Mouse (Mus musculus) fibroblast of lung, adult 2 months (primary cell): ENCODE data around the gene Gm45753.
"Not testable (repeated sequence)": the region's sequence is repeated elsewhere in the genome, so short reads cannot be mapped to it uniquely, and the experiment has no call there.

Experiments
- DNase-seq: peaks from one replicate; pipeline ENCODE4 v3.0.0-alpha.2; 2011; ENCODE audit warnings: low read depth

The Gm45753 gene

DNA sequence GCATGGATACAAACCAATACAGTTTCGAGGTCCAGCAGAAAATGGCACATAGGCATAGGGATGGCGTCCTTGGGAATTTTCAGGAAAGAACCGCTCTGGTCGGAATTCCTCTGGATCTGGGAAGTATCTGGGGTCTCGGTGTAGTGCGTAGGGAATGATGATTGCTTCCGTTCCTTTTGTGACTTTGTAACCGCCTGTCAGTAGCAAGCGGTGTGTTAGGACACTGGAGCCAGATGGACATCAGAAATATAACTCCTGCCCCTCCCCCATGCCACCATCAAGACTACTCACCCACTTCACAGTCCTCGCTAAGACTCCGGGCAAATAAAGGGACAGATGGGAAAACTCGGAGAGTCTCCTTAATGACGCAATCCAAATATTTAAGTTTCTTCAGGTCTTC, at the start of gene Gm45753:
Gene Gm45753, minus strand, starts transcription at position 101 of the 400 bp plus-strand sequence.
- no peak for DNase-seq

DNA sequence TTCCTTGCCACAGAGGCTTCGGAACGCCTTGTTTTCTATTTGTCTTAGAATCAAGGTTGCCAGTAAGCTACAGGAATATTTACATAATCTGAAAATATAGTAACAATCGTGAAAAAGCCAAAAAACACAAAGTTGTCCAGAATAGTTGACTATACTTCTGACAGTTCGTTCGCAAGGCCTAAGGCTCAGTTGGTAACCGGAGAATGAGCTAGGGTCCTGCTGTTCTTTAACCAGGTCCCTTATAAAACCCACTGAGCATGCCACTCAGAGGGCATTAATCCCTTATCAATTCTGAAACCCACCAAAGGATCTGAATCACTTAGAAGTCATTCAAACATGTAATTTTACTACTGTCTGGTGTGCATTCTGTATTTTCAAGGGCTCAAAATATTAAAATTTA, 47.5 kb upstream of the Gm45753 start:
- DNase-seq: no peak

DNA sequence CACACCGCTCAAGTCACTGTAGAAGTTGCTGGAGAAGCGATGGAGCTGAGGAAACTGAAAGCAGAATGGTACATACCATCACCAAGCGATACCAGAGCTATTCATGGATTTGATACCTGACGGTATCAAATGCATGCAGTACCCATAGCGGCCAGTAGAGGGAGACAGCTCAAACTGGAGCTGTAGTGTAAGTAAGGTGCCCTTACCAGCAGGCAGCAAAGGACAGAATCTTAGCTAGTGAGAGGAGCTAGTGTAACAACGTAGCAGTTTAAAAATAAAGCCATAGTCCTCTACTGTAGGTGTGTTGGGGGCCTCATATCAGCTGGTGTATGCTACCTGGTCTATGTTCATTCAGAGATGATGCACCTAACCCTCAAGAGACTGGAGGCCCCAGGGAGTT, 36.8 kb upstream of the Gm45753 start:
- DNase-seq: no peak

DNA sequence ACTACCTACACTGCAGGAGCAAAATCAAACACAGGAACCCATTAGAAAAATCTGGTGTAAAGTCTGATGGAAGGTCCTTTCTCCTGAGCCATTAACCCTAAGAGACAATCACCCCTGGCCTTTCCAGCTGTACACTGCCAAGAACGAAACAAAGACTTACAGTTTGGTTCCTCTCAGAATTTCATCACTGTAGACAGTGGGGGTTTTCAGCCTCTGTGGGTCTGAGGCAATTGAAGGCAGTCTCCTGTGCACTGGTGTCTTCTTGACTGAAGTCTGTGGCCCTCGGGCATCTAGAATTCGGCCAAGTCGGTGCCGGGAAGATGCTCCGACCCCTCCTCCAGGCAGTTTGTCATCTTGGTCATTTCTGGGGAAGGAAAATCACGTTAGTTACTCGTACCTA, 36.0 kb upstream of the Gm45753 start:
- DNase-seq: no peak

DNA sequence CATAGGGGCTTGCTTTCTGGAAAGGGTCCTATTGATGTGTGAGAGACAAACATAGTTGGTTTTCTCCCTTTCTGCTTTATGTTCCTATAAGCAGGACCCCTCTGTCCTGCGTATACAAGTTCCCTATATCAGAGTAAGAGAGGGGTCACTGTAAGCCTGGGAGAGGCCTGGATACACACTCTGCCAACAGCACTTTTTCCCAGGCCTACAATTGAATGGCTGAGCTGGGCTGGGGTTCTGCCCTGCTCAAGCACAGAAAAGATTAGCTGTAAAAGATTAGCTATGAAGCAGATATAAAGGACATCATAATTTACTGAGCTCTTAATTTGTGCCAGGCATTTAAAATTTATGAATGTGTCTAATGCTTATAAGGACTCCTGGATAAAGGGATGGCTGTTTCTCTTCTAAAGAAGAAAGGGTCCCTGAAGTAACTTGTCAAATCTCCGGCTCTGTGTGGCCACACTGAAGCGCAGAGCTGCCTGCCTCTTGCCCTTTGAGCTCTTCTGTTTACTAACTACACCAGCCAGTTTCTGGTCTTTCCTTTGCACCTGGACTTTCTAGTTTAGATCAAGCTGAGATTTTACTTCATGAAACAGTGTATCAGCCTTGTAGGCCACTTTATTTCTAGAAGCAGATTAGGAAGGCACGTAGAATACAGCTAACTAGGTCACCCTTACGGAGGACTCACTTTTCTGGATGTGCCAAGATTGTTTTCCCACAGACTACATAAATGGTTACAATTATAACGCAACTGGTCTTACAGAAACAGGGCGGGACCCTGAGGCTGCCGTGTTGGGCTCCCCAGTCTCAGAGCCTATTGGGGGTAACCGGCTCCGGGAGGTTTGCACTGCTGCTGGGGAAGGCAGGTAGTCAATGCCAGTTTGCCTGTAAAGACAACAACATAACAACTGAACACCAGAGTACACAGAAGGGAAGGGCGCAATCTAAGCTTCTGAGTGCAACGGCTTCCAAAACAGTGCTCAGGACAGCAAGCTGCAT, 33.7 kb upstream of the Gm45753 start:
- DNase-seq: no peak

DNA sequence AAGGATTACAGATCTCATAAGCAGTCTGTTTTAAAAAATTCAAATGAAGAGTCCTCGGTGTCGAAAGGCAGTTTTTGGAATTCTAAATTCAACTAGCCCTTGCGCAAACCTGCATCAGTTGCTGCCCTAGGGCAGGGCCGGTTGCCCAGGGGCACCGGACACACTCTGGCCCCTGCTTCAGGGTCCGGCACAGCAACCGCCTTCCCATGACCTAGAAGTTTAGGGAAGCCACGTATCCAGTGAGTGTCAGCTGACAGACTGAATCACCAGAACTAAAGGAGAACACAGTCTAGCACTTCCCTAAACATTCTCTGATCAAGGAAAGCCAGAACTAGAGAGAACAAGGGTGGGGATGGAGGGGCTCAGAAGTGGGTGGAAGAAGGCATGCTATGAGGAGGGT, 25.2 kb upstream of the Gm45753 start:
- DNase-seq: peak; percentile 46

DNA sequence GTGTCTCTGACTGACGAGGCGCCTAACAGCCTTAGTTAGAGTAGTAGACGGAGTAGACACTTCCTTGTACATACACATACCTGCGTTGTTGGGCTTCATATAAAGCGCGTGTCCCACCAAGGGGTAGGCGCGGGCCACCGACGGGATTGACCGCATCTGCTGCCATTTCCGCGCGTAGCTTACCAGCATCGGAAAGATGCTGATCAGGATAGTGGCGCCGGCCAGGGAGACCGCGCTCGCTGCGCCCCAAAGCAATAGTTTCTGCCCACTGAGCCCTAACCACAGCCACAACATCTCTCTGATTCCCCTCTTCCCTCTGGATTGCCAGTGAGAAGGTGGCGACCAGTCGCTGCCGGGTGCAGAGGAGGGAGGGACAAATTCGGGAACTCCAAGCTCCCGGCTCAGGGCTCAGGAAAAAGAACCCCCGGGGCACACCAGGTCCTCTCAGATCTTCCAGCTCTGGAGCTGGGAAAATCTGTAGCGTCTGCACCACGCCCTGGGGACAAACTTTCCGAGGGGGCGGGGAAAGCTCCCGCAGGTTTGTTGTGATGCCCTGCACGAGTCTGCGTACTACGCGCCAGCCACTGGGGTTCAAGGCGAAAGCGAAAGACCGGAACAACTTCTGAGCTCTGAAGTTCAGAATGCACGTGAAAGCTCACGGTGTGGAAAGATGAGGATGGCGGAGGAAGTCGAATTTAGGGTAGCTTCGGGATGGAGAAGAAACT, 24.6 kb upstream of the Gm45753 start, which contains the start of gene Cyp4v3:
Gene Cyp4v3, minus strand, starts transcription at position 532 of the 725 bp plus-strand sequence.
- peak; percentile 69 for DNase-seq

DNA sequence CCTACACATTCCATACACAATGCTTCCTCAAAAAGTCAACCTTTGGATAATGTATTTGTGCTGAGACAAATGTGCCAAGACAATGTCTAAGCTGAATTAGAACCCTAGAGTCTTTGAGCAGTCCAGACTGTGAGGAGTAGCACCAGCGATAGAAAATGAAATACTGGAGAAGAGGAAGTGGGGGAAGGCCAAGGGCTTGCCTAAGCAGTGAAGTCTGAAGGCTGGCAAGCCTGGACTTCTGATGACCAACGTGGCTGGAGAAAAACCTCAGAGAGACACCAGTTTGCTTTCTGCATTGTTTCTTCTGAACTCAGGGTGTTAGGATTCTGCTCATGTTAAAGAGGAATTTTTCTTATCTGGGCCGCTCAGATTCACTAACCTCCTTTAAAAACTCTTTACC, 22.6 kb upstream of the Gm45753 start:
- DNase-seq: no peak

DNA sequence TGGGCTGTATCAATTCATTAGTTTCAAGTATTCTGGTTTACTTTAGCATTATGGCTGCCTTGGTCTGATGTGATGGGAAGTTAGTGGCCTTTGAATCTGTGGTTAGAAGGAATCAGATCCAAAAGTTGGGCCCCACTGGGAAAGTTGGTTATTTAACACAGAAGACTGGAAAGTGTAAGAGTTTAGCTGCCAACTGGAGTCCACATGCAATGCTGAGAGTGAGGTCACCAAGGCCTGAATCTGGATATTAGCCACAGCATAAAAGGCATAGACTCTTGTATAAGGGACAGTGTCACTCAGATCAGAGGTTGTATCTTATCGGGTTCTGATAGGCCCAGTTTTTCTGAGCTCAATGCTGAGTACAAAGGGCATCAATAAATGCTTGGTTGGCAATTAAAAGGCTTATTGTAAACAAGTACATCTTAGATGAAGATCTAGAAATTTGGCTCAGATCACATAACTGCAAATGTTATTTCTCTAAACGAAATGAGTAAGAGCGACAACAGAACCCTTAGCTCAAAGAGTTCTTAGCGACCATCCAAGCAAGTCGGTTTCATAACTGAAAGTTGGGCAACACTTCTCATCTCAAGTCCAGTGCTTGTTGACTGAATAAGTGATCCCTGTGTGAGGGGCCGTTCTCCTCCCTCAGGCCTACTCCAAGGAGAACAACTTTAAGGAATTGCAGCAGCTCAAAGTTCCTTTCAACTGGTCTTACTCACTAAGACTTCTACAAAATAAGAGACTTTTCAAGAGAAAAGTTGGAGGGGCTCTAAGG, 21.1 kb upstream of the Gm45753 start:
- DNase-seq: peak; percentile 44

DNA sequence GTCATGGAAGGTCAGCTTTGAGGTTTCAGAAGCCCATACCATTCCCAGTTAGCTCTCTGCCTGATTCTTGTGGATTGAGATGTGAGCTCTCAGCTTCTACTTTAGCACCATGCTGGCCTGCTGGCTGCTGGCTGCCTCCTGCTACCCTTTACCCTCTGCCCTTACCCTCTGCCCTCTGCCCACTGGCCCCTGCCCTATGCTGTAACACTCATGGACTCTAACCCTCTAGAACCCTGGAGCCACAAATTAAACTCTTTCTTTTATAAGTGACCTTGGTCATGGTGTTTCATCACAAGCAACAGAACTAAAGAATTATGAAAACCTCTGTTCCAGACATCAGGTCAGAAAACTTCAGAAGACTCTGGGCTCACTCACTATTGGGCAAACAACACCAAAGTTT, 18.8 kb upstream of the Gm45753 start:
- not testable (repeated sequence) for DNase-seq

DNA sequence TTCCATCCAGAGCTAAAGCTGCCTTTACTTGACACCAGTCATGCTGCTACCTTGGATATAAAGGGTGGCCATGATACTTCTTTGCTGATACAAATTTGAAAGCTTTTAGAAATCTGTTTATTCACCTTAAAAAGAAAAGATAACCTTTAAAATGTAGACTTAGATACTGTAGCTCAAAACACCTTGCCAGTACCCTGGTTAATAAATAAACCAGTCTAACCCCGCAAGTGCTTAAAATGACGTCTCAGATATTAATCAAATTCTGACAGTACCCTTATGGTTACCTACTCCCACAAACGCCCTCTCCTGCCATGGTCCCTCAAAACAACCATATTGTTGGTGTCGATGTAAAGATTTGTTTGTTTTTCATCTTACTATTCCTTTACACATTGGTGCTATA, 15.9 kb upstream of the Gm45753 start:
- DNase-seq: no peak

DNA sequence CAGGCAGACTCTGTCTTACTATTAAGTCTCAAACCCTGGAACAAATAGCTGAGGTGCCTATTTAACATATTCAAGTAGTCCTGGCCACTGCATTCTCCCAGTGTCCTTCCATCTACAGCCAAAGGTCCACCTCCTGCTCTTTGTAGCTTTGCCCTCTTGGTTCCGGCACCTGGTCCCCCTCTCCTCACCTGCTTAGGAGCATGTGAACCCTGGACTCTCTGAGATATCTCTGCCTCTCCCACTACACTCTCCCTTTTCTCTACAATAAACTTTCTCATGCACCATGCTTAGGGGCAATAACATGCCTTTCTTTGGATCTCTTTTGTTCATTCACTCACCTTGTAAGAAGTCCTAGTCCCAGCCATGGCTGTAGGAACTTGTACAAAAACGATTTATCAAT, 13.1 kb upstream of the Gm45753 start:
- DNase-seq: no peak

DNA sequence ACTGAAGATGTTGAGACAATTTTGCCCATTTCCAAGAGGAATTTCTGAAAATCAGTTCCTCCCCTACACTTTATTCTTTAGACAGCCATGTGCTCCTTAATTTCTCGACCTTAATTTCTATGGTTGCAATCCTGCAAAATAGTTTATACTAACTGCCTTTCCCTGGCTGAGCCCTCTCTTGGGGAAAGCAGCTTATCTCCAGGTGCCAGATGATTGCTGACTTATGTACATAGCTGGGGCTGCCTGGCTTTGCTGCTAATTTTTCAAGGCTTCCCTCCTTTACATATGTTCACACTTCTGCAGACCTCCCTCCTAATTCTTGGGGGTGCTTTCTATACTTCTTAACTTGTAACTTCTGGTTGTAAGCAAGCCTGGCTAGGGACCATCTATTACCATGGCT, 12.7 kb upstream of the Gm45753 start:
- DNase-seq: no peak

DNA sequence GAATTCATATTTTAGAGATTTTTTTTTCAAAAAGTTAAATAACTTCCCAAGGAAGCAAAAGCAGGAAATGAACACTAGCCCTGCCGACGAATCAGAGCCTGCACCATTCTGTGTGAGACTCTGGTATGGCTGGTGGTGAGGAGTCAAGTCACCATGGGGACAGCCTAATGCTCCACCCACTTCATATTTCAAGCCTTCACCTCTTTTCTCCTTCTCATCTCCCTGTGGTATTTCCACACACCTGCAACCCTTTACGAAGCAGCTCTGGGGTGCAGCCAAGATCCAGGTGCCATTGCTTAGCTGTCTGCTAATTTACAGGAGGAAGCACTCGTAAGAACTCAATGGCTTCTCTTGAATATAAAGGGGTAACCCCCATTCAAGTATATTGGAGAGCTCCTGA, 2.7 kb upstream of the Gm45753 start:
- no peak for DNase-seq

DNA sequence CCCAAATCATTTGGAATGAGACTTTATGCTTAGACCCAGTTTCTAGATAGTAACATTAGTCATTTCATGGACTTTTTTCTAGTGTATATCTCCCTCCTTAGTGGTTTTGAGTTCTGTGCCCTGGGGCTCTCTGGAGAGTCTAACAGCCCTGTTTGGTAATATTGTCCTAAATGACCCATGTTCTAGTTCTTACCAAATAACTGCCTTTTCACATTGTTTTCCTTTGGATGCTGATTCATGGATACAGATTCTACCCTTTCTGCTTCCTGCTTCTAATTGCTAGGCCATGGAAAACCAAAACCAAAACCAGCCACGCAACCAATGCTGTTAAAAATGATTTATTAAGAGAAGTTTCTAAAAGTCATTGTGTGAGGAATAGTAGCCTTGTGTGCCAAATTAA, 2.8 kb downstream of the Gm45753 start:
- peak; percentile 13 for DNase-seq

DNA sequence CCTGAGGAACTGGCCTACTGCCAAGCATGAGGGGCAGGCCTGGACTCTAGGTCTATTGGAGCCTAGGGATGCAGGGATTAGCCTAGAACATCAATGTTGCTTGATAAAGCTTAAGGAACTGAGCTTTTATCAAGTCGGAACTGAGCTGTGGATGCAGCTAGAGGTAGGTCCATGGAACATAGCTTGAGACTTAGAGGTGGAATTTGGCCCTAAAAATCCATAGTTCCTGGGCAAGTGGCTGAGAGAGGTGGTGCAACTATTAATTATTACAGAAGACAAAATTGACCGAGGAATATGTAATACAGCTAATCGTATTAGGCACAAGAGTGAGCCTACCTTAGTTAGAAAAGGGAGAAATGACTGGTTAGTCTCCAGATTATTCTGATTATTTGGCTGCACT, 3.9 kb downstream of the Gm45753 start:
- no peak for DNase-seq

DNA sequence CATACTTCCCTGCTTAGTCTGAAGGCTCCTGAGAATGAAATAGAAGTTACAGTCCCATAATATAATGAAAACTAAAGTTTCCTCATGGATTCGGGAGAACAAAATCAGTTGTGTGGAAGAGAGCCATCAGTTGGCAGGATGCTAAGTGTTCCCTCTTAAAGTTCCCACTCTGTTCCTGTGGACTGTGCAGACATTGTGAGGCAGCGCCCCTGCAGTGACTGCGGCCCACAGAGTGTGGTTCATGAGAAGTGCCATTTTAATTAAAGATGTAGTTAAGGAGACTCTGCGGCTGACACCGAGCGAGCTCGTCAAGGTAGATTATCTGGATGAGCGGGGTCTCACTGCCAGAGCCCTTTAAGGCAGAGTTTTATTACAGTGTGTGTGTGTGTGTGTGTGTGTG, 5.9 kb downstream of the Gm45753 start:
- no peak for DNase-seq

DNA sequence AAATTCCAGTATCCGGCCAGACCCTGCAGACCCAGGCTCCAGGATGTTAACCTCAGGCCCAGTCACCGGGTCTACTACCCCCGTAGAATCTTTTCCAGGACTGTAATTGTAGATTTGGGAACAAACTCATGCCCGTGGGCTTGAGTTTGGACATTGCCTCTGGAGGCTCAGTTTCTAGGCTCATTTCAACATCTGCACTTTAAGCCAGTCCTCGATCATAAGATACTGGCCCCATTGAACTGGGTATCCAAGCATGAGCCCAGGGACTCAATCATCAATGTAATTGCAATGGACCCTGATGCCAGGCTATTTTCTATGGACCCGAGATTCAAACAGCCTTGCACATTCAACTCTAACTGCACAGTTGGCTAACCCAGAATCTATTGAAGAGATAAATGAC, 13.0 kb downstream of the Gm45753 start:
- no peak for DNase-seq

DNA sequence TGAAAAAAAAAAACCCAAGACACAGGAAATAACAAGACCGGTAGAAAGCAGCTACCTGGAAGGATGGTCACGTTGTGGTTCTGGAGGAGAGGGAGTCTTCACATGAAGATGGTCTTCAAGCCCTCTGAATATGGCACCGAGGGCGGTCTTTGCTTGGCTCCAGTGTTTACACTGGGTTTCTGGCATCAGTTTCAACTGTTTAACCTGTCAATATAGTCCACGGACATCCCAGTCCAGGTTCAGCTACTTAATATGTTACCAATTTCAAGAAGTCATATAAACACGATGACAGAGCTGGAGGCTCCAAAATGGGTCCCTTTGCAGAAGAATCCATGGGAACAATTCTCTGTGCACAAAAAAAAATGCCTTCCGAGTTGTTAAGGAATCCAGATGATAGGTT, 13.6 kb downstream of the Gm45753 start, which contains the start of gene Klkb1:
Gene Klkb1, minus strand, starts transcription at position 173 of the 400 bp plus-strand sequence.
- no peak for DNase-seq

DNA sequence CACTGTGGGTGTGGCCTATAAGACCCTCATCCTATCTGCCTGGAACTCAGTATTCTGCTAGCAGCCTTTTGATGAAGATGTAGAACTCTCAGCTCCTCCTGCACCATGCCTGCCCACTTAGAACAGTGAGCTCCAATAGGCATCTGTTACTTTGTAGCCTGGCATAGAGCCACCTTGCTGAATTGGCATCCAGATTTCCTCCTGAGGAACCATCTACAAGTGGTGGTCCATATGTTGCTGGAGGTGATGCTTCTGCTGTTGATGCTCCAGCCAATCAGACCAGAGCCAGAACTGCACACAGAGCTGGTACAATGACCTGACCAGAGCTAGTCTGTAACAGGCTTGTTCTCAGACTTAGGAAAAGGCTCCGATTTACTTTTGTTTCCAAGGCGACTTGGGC, 16.5 kb downstream of the Gm45753 start:
- DNase-seq: no peak

DNA sequence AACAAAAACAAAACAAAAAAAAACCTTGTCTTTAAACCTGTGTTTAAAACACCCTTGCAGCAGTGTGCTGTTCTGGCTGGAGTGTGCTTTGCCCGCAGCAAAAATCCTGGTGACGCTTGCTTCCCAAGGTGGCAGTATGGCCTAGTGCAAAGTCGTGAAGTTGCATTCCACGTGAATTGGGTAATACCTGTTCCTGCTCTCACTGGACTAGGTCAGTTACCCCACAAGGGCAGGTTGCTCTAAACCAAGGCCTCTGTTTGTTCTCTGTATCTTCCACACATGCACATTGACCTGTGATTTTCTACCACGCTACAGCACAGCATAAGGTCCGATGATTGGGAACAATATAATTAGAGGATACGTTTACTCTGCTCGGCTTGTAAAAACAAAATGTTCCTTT, 26.6 kb downstream of the Gm45753 start:
- no peak for DNase-seq

DNA sequence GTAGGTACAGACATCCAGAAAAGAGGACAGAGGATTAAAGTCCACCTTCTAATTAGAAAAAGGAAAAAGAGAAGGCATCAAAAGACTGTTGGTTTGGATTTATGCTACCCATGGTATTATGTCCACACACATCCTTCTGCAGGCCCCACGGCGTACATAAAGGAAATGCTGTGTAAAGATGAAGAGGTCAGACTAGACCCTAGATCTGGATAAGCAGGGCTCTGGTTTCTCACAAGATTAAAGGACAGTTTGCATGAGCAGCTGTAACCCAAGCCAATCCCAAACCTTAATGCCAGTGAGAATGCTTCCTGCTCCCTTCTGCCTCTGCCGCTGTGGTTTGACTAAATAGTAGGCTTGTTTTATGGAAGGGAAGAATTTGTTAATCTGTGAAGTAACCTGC, 30.8 kb downstream of the Gm45753 start:
- no peak for DNase-seq
